Mouse (Mus musculus) liver, embryonic 14.5 days (tissue): ENCODE measurements around the gene Fzr1.

Experiments used
- CTCF ChIP-seq: IDR thresholded peaks from 2 replicates; pipeline ENCODE4 v1.5.1; 2016; ENCODE audit warnings: antibody characterized with exemption, low read depth, control low read depth
- EP300 ChIP-seq: IDR thresholded peaks from 2 replicates; pipeline ENCODE4 v1.6.1; 2016; ENCODE audit warnings: antibody characterized with exemption, low read depth

GRCm38 (mm10) chr10:81321436-81321835 is 56.9 kb downstream of the Fzr1 start:
- TF ChIP-seq CTCF (no peak), EP300 (no peak)
